Mouse (Mus musculus) ovary, postnatal 36 days (tissue): Measurements from ENCODE around the gene Ssbp4.

Experiments used
- DNase-seq: peaks from one replicate; pipeline ENCODE4 v3.0.0; 2022; ENCODE audit warnings: low spot score, mixed read lengths

The Ssbp4 gene

DNA sequence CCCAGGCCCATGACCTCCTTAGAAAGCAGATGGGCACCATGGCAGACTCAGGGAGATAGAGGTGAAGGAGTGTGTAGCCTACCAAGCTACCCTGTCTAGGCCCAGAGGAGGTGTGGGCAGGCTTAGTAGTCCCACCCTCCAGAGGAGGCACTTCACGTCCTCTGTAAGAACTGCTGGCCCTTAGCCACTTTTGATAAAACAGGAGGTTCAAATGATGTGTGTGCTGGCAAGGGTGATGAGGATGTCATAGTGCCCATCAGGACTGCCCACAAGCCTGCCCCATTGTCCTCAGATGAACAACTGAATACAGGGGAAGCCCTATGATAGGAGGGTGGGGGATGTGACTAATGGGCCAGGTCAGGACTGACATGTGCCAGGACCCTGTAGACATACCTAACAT, 55.8 kb downstream of the Ssbp4 start:
- DNase-seq, result no peak

DNA sequence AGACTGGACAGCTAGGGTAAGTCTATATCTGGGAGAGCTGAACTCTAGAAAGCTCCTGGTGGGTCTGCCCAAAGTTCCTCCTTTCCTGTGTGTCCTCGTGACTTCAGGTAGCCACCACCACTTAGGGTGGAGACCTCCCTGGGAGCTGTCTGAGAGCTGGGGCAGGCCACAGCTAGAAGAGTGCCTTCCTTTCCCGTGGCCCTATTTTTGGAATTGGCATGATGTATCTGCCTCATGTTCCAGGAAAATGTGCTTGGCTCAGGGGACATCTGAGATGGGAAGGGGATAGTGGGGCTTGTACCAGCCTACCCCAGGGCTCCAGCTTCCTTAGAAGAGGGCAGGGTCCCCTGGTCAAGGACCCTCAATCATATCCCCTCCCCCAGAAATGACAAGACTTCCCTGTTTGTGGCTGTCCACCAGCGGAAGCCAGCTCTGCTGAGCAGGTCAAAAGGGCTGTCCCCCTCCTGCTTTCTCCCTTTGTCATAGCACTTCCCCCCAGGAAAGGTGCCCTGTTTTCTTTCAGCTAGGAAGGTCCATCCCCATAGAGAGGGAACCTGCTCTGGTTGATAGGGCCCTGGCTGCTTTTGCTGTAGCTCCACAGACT, 57.0 kb downstream of the Ssbp4 start:
- no peak for DNase-seq

DNA sequence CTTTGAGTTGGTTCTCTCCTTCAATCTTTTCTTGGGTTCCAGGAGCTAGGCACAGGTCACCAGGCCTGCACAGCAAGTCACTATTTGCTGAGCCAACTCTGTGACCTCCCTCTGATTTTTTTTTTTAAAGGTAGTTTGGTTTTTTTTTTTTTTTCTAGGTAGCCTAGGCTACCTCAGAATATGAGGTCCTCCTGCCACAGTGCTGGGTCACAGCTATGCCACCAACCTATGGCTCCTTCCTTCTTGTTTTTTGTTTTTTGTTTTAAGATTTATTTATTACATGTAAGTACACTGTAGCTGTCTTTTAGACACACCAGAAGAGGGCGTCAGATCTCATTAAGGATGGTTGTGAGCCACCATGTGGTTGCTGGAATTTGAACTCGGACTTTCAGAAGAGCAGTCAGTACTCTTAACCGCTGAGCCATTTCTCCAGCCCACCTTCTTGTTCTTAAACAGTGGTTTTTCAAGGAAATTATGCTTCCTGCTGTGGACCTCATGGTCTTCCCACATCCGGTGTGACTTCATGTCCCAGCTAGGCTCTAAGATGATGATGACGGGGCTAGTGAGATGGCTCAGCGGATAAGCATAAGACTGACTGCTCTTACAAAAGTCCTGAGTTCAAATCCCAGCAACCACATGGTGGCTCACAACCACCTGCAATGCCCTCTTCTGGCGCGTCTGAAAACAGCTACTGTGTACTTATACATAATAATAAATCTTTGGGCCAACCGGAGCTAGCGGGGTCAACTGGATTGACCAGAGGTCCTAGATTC, 59.1 kb downstream of the Ssbp4 start:
- DNase-seq, result no peak

DNA sequence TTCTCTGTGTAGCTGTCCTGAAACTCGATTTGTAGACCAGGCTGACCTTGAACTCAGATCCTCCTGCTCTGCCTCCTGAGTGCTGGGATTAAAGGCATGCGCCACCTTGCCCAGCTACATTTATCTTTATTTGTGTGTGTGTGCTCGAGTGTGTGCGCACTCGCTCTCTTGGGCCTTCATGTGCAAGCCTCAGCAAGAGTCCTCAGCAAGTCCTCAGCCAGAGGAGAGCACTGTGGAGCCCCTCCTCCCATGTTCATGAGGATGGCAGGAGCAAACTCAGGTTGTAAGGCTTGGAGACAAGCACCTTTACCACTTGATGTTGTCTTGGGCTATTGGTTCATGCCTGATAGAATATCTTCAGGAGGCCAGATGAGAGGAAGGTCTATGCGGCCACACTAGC, 60.9 kb downstream of the Ssbp4 start:
- DNase-seq, result no peak
